Mouse (Mus musculus) retina, postnatal 7 days (tissue): ENCODE data around the gene Ptgr1.

Experiments
- DNase-seq: peaks from one replicate; pipeline ENCODE4 v3.0.0-alpha.2; 2012; ENCODE audit warnings: low read depth, low spot score

Gene Ptgr1

DNA sequence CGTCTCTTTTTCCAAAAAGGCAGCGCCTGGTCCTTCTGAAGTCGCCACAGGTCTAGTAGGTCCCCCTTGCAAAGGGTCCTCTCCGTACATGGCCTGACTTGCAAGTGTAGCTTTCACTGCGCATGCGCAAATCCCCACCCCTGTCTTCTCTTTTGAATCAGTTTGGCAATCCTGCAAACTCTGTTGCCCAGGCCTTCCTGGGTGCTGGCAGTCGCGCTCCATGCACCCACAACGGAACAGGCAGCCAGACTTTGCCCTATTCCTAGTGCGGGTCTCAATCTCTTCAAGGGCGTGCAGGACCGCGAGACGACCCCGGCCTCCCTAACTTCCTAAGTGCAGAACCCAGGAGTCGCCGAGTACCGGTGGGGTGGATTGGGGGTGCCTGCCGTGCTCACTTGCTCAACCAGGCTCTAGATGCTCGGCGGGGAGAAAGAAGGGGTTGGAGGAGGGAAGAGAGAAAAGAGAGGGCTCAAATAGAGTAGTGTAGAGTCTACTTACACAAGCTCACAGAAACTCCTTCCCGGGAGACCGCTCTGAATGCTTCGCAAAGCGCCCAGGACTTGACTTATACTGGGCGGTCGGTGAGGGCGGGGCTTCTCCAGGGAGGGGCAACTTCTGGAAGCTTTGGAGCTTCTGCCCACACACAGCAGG, at the start of gene Ptgr1:
Gene Ptgr1 (minus strand): TSS at position 580 of the 651 bp plus-strand sequence.
- peak; percentile 43 for DNase-seq

DNA sequence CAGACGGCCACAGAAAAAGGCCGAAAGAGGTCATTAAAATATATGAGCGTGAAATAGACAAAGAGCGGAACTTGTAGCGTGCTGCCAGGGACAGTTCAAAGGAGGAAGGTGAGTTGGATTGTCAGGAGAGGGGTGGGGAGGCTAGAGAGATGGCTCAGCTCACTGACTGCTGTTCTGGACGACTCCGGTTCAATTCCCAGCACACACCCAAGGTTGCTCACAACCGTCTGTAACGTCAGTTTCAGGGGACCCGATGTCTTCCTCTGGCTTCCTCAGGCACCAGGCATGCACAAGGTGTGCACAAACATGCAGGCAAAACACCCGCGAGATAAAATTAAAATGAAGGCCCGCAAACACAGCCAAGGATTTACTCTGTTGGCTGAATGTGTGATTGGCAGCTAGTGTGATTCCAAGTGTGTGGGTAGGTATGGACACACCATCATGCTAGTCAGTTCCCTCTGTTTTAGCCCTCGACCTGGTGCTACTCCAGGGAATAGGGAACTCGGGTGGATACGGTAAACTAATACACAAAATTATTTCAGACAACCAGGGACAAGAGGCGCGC, 48.9 kb upstream of the Ptgr1 start:
- no peak for DNase-seq

DNA sequence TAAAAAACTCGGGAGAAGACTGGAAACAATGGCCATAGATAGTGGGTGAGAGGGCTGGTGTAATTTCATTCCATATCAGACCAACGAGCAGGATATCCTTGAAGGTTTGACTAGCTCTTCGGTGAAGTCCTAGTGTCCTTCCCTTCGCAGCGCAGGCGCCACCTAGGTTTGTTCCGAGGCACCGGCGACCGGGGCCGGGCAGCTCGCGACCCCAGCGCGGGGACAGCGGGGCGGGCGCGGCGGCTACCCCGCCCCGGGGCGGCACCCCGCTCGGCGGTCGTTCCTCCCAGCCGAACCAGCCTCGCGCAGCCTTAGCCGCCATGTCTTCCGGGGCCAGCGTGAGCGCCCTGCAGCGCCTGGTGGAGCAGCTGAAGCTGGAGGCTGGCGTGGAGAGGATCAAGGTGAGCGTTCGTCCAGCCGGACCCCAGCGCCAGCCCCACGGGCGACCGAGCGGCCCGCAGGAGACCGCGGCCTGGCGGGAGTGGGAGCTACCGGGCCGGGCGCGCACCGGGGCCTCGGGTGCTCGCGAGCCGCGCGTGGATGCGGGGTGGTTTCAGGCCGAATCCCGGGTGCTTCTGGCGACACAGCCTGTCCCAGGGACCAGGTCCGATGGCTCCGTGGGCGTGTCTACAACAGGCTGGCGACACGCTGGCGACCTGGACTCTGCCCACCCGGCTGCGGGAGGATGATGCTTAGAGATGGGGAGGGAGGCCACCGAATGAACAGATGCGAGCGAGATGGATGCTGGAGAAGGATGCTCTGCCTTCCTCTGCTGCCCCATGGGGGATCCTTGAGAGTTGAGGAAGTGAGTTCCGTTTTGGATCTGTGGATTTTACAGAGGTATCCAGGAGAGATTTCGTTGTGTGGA, 48.2 kb upstream of the Ptgr1 start, which contains the start of gene Gng10:
Gene Gng10 (plus strand): TSS at position 171 of the 868 bp plus-strand sequence.
- peak; percentile 37 for DNase-seq

DNA sequence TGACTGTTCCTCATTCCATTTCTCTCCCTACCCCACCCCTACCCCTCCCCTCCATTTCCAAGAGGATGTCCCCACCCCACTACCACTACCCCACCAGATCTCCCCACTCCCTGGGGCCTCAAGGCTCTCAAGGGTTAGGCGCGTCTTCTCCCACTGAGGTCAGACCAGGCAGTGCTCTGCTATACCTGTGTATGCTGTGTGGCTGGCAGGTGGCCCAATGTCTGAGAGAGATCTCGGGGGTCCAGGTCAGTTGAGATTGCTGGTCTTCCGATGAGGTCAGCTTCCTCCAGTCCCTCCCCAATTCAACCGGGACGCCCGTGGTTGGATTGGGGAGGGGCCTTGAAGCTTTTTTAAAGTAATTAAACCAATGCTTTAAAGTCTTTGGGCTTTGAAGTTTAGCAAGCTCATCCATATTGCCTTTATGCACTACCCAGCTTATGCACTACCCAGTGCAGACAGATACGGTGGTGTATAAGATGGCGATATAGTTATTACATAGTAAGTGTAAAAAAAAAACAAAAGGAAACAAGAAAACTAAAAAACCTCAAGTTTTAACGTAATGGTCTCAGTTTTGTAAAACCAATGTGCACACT, 47.5 kb upstream of the Ptgr1 start:
- DNase-seq, result no peak

DNA sequence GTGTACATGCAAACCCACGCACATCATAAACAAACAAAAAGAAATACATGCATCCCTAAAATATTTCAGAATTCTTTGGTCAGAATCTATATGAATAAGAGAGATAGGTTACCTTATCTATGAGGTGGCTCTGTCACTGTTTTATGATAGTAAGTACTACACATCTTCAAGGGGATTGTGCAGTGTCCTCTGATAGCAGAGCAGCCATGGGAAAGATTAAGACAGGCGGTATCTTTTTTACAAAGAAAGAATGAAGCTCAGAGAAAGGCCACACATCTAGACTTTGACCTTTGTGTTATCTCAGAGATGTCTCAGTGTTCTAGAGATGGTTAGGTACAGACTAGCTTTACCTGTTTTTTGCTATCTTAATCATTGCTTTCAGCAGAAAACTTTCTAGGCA, 30.0 kb upstream of the Ptgr1 start:
- DNase-seq, result no peak

DNA sequence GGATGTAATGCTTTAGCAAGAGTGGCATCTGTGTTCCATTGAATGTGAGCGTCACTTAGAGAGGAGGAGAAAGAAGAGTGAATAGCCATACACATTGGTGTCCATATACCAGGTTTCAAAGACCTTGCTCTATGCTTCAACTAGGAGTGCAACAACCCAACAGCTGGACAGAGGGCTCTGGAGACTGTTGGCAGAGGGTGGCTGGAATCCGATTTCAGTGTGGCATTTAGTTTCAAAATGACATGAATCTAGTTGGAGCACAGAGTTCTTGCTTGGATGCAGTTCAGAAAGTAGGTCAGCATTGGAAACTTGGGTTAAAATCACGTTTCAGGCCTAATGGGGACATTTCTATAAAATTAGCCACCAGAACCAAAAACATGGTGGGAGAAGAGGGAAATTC, 28.3 kb upstream of the Ptgr1 start:
- DNase-seq, result no peak

DNA sequence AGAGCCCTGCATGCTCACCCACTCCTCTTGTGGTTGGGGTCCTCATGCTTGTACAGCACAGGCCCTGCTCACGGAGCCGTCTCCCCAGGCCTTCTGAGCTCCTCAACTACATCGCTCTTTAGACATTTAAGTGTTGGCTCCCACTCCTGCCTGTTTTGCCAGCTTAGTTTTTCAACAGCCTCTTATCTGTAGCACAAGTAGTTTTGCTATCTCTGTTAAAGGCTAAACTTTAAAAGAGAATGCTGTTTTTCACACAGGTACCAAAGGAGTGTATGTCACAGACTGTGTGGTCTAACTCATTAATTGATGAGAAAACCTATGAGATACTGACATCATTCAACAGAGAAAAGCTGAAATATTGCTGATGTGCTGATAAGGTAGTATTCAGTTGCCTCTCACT, 24.5 kb upstream of the Ptgr1 start:
- no peak for DNase-seq

DNA sequence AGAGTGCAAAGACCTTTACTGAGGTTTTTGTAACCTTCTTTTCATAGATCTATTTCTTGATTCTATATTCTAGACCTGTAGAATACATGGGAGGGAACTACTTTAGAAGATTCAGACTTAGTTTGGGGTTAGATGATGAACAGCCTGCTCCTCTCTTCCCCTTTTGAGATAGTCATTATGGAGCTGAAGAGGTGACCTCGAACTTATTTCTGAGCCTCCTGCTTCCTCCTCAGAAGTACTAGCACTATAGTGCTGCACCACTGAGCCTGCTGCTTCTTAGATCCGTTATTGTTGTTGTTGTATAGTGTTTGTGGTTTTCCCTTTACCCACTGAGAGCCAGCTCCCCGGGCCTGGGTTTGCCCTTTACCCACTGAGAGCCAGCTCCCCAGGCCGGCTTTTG, 22.8 kb upstream of the Ptgr1 start:
- no peak for DNase-seq

DNA sequence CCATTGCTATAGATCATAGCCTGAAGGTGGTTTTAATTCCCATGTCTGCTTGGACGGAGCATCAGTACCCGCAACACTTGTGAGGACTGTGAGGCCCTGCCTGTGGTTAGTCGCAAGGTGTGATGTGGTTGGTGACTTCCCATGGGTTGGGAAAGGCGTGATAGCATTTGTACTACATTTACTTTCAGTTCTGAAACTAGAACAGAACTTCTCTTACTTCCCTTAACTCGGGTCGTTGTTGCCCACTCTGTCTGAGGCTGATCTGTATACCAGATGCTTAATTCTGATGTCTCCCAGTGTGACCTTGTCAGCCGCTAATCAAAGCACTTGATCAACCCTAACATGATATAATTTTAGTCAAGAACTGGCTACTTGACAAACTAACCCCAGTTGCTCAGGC, 22.3 kb upstream of the Ptgr1 start:
- no peak for DNase-seq

DNA sequence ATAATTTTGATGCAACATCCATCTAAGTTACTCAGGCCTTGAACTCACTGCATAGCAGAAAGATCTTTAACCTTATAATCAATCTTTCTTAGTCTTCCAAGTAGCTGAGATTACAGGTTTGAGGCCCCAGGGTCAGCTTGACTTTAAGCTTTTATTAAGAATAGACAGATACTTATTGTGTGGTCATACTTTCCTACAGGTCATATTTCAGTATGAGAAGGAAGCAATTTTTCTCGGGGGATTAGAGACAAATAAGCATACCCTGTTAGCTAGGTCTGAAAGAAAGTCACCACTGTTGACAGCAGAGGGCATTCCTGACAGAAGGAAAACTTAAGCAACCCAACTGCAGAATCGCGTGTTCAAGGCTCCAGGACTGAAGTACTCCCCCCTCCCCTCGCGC, 21.1 kb upstream of the Ptgr1 start:
- DNase-seq, result no peak

DNA sequence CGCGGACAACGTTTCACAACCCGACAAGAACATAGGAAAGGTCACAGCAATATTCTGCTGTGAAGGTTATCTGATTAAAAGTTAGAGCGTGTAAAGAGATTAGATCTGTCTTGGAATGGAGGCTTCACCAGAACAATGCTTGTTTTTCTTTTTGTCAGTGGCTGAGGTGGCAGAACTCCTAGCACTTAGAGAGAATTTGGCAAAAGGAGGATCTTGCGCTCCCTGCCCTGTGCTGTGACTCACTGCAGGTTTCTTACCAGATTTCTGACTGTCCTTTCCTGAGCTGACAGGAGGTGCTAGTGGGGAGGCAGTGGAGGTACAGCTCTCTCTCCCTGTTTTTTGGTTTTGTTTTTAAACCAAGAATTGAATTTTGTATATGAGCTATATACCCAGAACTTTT, 20.1 kb upstream of the Ptgr1 start:
- DNase-seq, result no peak

DNA sequence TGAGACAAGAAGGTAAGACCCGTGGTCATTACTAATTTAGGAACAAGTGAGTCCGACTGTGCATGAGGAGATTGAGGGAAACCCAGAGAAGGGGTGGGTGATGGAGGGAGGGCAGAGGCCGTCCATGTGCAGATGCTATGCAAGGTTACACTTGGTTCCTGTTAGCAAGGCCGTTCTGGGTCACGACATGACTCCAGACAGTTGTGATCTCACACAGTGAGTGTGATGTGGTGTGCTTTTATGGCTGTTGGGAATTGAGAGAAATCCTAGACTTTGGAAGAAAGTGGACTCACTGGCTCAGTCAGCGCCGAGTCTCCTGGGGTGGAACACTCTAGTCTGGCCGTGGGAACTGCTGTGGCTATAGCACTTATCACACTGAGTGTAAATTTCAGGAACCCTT, 19.3 kb upstream of the Ptgr1 start:
- DNase-seq, result no peak

DNA sequence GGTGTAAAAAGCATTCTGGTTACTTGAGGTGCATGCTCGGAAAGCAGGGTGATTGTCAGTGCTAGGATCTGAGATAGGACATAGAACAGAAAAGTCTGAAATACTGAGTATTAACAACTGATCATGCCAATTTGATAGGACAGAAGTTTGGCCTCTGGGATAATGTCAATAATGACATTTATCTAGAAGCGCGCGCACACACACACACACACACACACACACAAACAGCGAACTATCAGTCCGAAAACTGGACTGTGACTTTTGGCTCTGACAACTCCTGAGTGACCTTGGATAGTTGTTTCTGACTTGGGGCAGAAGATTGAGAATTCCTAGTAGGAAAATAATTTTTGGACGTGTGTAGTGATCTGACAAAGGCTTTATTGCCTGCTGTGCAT, 16.9 kb upstream of the Ptgr1 start:
- DNase-seq, result no peak

DNA sequence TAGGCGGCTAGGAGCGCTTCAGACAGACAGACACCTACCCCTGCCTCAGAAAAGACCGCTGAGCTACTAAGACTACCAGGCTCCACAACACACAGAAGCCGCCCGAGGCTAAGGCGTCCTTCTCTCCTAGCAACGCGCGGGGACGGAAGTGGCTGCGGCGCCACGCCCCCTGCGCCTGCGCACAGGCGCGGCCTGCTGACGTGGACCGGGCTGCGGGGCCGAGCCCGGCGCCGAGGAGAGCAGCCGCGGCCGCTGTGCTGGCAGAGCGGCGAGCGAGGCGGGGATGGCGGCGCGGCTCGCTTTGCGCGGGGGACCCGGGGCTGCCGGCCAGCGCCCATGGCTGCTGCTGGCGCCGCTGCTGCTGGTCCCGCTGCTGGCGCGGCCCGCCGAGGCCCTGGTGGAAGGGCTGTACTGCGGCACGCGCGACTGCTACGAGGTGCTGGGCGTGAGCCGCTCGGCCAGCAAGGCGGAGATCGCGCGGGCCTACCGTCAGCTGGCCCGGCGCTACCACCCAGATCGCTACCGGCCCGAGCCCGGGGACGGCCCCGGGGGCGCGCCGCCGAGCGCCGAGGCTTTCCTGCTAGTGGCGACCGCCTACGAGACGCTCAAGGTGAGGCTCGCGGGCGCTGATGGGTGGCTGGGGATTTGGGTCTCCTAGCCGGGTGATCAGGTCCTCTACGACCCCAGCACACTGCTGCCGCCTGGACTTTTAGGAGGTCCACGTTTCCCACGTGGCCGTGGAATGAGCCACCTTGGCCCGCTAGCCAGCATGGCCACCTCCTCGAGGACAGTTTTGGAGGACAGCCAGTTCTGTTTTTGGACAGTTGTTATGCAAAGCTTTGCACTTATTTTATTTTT, 16.3 kb upstream of the Ptgr1 start, which contains the start of gene Gm20503:
Gene Gm20503 (plus strand): TSS at position 263 of the 858 bp plus-strand sequence.
- peak; percentile 89 for DNase-seq

DNA sequence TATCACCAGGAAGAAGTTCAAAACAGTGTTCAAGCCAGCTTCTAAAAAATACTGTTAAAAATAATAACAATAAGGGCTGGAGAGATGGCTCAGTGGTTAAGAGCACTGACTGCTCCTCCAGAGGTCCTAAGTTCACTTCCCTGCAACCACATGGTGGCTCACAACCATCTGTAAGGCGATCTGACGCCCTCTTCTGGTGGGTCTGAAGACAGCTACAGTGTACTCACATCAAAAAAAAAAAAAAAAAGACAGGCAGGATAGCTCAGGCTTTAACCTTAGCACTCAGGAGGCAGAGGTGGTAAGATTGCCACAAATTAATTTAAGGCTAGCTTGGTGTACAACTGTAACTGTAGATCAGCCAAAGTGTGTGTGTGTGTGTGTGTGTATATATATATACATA, 13.7 kb upstream of the Ptgr1 start:
- no peak for DNase-seq

DNA sequence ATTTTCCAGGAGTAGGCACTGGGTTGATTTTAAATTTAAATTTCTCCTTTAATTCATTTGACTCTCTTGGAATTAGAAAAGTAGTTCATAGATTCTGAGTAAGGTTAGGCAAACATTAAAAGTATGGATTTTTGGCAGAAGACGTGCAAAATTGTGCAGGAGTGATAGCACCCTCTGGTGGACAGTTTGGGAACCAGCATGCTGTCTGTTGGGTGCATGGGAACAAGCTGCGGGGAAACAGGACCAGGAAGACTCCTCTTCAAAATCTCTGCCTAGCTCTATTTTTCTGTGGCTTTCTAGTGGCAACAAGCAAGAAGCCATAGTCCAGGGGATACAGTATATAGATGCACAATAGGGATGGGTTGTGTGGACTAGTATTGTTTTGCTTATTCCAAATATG, 12.8 kb upstream of the Ptgr1 start:
- DNase-seq, result peak; percentile 43

DNA sequence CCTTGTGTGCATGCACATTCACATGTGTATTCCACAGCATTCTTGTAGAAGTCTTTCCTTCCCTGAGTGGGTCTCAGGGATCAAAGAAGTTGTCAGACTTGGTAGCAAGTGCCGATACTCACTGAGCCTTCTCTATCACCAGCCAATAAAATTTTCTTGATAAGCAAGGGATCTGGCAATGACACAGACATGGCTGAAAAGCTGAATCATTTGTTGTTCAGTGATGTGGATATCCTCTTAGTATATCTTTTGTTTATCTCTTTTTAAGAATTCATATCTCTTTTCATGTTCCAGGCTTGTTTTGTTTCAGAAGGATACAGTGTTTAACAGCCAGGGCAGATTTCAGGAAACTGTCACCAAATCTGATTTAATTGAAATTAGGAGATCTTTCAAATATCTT, 11.8 kb upstream of the Ptgr1 start:
- DNase-seq, result no peak

DNA sequence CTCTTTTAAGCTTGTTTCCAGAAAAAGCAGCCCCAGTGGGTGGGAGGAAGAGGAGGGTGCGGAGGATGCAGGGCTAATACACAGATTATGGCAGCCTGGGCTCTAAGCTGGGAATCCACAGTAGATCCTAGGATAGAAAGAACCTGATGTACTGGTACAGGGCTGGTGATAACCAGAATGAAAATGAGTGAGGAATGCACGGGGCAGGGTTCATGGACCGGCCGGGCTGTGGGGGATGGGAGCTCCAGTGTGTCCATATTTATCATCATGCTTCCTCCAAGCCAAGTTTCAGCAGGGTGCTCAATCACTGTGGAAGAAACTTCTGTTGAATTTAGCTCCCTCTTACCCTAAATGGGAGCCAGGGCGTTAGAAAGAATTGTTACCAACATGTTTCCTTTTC, 10.2 kb upstream of the Ptgr1 start:
- no peak for DNase-seq

DNA sequence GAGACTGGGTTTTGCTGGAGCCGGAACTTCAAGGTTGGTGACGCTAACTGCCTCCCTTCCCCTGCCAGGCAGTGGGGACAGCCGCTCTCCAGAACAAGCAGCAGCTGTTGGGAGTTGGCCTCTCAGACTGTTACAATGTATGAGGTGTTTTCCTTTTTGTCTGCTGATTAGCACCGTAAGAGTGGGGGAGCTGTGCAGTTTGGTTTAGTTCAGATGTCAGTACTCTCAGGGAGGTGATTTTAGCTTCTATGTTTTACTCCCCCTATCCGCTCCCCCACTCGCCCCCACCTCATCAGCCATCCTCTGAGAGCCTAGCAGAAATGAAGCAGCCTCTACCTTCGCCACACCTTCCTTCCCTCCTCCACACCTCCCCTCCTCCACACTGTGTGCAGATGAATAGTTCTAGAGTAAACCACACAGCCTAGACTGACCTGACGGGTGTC, 8.4 kb upstream of the Ptgr1 start:
- no peak for DNase-seq

DNA sequence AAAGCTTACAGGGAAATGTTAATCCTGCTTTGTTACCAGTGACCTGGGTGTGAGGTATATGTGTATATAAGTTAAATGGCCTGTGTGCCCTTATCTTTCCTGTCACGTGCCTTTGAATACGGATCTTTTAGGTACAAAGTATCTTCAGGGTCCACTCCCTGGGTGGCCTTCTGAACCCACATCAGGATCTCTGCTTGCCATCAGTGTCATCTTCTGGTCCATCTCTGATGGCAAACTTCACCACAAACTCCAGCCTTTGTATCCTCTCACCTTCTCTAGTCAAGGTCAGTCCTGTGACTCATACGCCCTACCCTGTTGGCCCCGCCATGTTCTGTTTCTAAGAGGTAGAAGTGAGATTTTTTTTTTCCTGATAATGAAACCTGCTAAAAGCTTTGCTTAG, 7.8 kb upstream of the Ptgr1 start, which contains the start of gene Dnajc25:
Gene Dnajc25 (plus strand): TSS at position 301 of the 400 bp plus-strand sequence.
- DNase-seq, result no peak

DNA sequence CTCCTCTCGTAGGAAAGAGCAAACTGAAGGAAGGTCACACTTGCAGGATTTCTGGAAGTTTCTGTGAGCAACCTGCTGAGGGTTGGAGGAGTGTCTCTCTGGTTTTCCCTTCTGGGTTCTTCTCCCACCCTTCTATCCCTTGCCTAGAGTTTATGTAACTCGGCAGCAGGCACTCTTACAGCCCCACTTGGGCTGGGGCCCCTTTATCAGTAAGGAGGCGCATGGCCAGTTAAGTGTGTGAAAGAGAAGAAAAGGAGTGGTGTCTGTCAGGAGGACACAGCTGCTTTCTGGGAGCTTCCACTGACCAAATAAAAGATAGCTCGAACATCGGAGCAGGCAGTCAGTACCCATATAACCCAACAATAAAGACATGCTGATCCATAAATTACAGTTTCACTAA, 5.3 kb upstream of the Ptgr1 start:
- no peak for DNase-seq
